15 mouse cellular contexts compared by ENCODE assay signal in the genomic region with DNA sequence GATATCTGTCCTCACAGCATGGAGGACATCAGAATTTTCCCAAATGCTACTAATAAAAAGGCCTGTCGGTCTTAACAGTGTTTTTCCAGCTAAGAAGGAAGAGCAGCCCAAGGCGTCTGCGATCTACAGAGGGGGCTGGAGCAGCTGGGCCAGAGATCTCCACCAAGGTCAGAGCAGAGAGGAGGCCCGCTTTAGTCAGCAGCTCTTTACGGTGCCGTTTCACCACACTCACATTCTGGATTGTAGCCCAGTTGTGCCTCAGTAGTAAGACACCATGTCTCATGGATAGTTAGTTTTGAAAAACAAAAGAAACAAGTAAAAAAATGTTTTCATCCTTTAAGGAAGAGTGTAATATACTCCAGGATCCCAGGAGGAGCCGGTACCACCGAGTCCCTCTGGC.
"Had no signal": no experiment of that assay in that cellular context is flagged by ENCODE, and none has a peak within 500 bp of the region (broad histone marks: within the 10 kb centered on the region; RNA-seq: fewer than 3 reads in every experiment).

No protein-coding gene starts in this region.

- ATAC-seq: liver, postnatal 0 days; lung, postnatal 0 days; midbrain, embryonic 16.5 days had no signal

- DNase-seq: liver, postnatal 0 days; lung, adult 2 months; lung, postnatal 14 days; lung, postnatal 36 days; midbrain, embryonic 14.5 days; retina, postnatal 1 day; right cerebral cortex, adult 18-20 months; right cerebral cortex, postnatal 25 days; right cerebral cortex, postnatal 4 days; spleen, adult 18-20 months; thymus, adult 2 months; thymus, postnatal 25 days; thymus, postnatal 4 days had no signal
